Mouse (Mus musculus): ENCODE measurements around the gene Cyp2c40.
"Not testable (repeated sequence)": the region's sequence is repeated elsewhere in the genome, so short reads cannot be mapped to it uniquely, and the experiment has no call there.

The Cyp2c40 gene

DNA sequence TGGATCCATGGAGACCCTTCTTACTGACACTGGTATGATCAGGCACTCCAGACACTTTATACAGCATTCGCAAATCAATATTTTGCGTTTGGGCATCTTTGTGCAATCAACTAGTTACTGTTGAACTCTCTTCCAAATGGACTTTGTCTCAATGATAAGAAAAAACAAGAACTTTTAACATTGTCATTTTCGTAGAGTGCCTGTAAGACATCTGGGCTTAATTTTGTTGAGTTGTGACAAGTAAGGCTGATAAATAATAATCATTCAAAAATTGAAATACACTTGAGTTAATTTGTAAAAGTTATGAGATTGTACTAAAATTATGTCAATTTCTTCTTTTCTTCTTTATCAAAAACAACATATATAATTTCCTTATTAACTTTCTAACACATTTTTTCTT is at the start of gene Cyp2c40:
Gene Cyp2c40 (minus strand): TSS at position 101 of the 400 bp plus-strand sequence.
- not testable (repeated sequence) for DNase-seq (ENCODE audit: low read depth, low spot score)

DNA sequence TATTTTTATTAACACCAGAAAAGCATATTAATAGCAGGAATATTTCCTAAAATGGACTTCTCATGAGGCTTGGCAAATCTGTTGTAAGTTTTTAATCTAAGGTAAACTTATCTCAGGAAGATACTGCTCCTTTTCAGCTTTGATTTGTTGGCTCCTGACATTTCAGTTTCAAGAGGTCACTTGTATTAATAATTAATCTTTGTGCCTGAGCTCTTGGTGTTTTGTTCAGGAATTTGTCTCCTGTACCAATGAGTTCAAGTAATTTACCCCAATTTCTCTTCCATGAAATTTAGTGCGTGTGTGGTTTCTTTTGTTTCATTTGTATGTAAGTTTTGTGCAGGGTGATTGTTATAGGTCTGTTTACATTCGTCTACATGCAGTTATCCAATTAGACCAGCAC is 8.3 kb upstream of the Cyp2c40 start:
- not testable (repeated sequence) for DNase-seq (ENCODE audit: low read depth, low spot score)

DNA sequence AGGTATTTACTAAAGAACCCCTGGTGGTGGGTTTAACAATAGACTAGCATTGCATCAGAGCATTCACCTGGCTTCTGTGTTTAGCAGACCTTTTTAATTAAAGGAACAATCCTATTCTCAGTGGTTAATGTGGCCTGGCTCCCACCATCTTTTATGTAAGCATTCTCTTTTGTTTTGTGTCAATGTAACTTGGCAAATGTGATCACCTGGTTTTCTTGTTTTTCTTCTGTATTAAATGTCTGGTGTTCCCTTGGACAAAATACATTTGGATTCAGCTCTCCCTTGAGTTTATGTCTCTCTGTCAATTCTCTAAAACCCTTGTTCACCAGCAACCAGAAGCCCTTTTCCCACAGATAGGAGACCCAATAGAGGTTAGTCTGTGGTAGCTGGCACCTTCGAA is 3.8 kb upstream of the Cyp2c40 start:
- DNase-seq (ENCODE audit: low read depth, low spot score), result peak; percentile 3

DNA sequence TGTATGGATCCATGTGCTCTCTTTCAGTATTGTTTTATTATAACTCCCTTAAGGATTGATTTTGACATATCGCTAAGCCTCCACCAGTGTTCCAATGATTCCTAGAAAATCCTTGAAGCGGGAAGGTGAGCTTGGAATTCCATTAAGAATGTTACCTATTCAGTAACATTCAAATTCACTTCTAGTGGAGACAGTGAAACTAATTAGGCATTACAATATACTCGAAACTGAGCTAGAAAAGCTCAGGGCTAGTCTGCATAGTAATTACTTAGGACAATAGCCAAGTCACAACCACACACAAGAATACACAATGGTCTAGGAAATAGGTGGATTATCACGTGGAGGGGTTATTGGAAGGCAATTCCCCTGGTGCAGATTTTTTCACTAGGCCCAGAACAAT is 3.4 kb upstream of the Cyp2c40 start:
- peak; percentile 54 for DNase-seq (ENCODE audit: low read depth, low spot score)

DNA sequence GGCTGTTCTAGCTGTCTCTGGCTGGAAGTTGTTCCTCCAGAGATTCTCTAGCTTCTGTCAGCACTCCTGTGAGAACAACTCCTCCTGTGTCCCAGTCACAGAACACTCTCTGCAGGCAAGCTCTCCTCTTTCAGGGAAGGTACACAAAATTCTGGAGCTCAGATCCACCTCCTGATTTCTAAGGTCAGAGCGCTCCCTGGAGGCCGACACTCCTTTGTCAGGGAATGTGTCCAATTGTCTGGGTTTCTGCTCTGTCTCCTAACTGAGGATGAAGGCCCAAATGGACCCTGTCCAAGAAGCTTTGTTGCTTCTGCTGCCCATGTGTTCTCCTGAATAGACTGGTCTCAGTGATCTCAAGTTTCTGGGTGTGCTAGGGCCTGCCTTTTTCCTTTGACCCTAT is 27.2 kb downstream of the Cyp2c40 start:
- peak; percentile 11 for DNase-seq (ENCODE audit: low read depth, low spot score)

DNA sequence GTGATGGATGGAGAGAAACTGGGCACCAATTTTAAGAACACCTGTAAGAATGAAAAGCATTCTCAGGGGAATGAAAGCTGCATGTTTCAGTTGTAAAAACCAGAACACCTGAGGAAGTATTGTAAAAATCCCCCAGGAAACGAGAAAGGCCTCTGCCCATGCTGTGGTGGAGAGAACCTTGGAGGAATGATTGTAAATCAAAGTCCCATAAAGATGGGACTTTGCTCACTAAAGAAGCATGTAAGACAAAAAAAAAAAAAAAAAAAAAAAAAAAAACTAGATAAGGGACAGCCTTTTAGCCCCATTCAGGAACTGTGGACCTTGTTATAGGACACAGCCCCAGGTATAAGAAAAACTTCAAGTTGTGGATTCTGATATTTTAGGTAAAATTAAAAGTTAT is 67.3 kb downstream of the Cyp2c40 start:
- DNase-seq (ENCODE audit: low read depth, low spot score), result no peak

DNA sequence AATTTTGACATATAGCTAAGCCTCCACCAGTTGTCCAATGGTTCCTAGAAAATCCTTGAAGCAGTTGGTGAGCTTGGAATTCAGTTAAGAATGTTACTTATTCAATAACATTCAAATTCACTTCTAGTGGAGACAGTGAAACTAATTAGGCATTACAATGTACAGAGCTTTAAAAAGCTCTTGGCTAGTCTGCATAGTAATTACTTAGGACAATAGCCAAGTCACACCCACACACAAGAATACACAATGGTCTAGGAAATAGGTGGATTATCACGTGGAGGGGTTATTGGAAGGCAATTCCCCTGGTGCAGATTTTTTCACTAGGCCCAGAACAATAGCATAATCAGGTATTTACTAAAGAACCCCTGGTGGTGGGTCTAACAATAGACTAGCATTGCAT is 68.3 kb downstream of the Cyp2c40 start:
- DNase-seq (ENCODE audit: low read depth, low spot score), result peak; percentile 63

DNA sequence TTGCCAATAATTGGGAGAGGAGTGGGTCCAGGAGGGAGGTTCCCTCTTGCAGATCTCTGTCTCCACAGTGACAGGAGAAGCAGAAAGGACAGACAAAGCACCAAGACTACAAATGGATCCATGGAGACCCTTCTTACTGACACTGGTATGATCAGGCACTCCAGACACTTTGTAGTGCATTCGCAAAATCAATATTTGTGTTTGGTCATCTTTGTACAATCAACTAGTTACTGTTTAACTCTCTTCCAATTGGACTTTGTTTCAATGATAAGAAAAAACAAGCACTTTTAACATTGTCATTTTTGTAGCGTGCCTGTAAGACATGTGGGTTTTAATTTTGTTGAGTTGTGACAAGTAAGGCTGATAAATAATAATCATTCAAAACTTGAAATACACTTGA is 71.7 kb downstream of the Cyp2c40 start, which contains the start of gene Cyp2c68:
Gene Cyp2c68 (minus strand): TSS at position 135 of the 400 bp plus-strand sequence.
- DNase-seq (ENCODE audit: low read depth, low spot score), result no peak

Measured in ES-CJ7 (cell line).